Mouse (Mus musculus) myocyte (in vitro differentiated cells): ENCODE results near the gene Ankdd1a. TPM values are rescaled to one million over a fixed set of nuclear protein-coding genes. Genes with fewer than 3 reads are reported as not detected.

Experiments
- H3K27me3 ChIP-seq: one replicate; pipeline ENCODE4 v1.6.1; 2011; ENCODE audit not compliant: control insufficient read depth, insufficient read depth, insufficient read length
- H3K36me3 ChIP-seq: one replicate; pipeline ENCODE4 v1.6.1; 2011; ENCODE audit not compliant: control insufficient read depth, insufficient read depth
- H3K4me2 ChIP-seq: one replicate; pipeline ENCODE4 v1.6.1; 2011; ENCODE audit warnings: low read depth, control low read depth
- H3K4me3 ChIP-seq: one replicate; pipeline ENCODE4 v1.5.1; 2011; ENCODE audit warnings: mild to moderate bottlenecking, control low read depth, moderate library complexity
- H3K79me2 ChIP-seq: one replicate; pipeline ENCODE4 v1.6.1; 2011; ENCODE audit not compliant: control insufficient read depth, insufficient read depth
- H3ac ChIP-seq: one replicate; pipeline ENCODE4 v1.6.1; 2011; ENCODE audit not compliant: control insufficient read depth, insufficient read length
- CEBPB ChIP-seq: IDR thresholded peaks from 2 replicates; pipeline ENCODE4 v1.6.1; 2011; ENCODE audit warnings: mild to moderate bottlenecking, moderate library complexity; ENCODE audit not compliant: poor library complexity, insufficient read depth, severe bottlenecking
- E2F4 ChIP-seq: IDR thresholded peaks from one replicate; pipeline ENCODE4 v1.6.1; 2011; ENCODE audit warnings: mild to moderate bottlenecking, control low read depth, moderate library complexity; ENCODE audit not compliant: insufficient read depth
- MAX ChIP-seq: IDR thresholded peaks from one replicate; pipeline ENCODE4 v1.6.1; 2011; ENCODE audit warnings: low read depth, mild to moderate bottlenecking, control low read depth
- MYOD1 ChIP-seq, 3 experiments: IDR thresholded peaks; one replicate each; pipeline ENCODE4 v1.6.1; 2011; ENCODE audit warnings: control low read depth in 2 of 3, low read depth in 2 of 3, mild to moderate bottlenecking in 2 of 3, moderate library complexity in 1 of 3; ENCODE audit not compliant: insufficient read length in 2 of 3, control insufficient read depth in 1 of 3
- MYOG ChIP-seq, 3 experiments: IDR thresholded peaks; one replicate each; pipeline ENCODE4 v1.6.1; 2011; ENCODE audit warnings: control low read depth in 2 of 3, low read depth in 2 of 3, mild to moderate bottlenecking in 2 of 3; ENCODE audit not compliant: insufficient read length in 2 of 3, control insufficient read depth in 1 of 3, insufficient read depth in 1 of 3
- POLR2A ChIP-seq: IDR thresholded peaks from one replicate; pipeline ENCODE4 v1.6.1; 2011; ENCODE audit warnings: low read depth, mild to moderate bottlenecking, control low read depth, moderate library complexity; ENCODE audit not compliant: insufficient read length
- POLR2AphosphoS2 ChIP-seq: IDR thresholded peaks from one replicate; pipeline ENCODE4 v1.6.1; 2011; ENCODE audit warnings: low read depth, control low read depth; ENCODE audit not compliant: insufficient read length
- REST ChIP-seq: IDR thresholded peaks from one replicate; pipeline ENCODE4 v1.6.1; 2011; ENCODE audit warnings: mild to moderate bottlenecking, control low read depth, moderate library complexity; ENCODE audit not compliant: insufficient read depth, insufficient read length
- SRF ChIP-seq: IDR thresholded peaks from one replicate; pipeline ENCODE4 v1.6.1; 2011; ENCODE audit warnings: low read depth; ENCODE audit not compliant: control insufficient read depth, insufficient read length
- TCF12 ChIP-seq: IDR thresholded peaks from one replicate; pipeline ENCODE4 v1.6.1; 2011; ENCODE audit warnings: mild to moderate bottlenecking, control low read depth; ENCODE audit not compliant: poor library complexity, insufficient read depth, severe bottlenecking
- TCF3 ChIP-seq: IDR thresholded peaks from one replicate; pipeline ENCODE4 v1.6.1; 2011; ENCODE audit warnings: low read depth, control low read depth; ENCODE audit not compliant: insufficient read length
- USF1 ChIP-seq: IDR thresholded peaks from one replicate; pipeline ENCODE4 v1.6.1; 2011; ENCODE audit warnings: low read depth, mild to moderate bottlenecking, control low read depth, moderate library complexity
- polyA plus RNA-seq: library from polyadenylated mRNA; unstranded; fragments of >200 nt; fragmentation: generic; extraction: Trizol; gene quantifications from one replicate; pipeline ENCODE4 v1.2.1, GENCODE M21; 2012; ENCODE audit warnings: missing spikeins

Ankdd1a gene
- polyA plus RNA-seq, 1 experiment: 0.02 TPM

GRCm38 (mm10) chr9:65550079-65550831 lies 30.3 kb upstream of the Ankdd1a start:
- Histone ChIP-seq H3K79me2 (no peaks in the 10 kb centered on the region), H3K4me2 (peak overlapping the region; percentile 61), H3ac (no peak overlapping the region), H3K36me3 (no peaks in the 10 kb centered on the region), H3K27me3 (no peaks in the 10 kb centered on the region), H3K4me3 (no peak overlapping the region)
- TF ChIP-seq TCF3: no peak

GRCm38 (mm10) chr9:65549643-65550042 lies 29.6 kb upstream of the Ankdd1a start:
- no peak for TF ChIP-seq SRF
- TF ChIP-seq REST: no peak
- TF ChIP-seq USF1: no peak
- no peak for TF ChIP-seq MAX
- TF ChIP-seq TCF12: no peak
- TF ChIP-seq E2F4: no peak
- TF ChIP-seq TCF3: no peak
- TF ChIP-seq POLR2AphosphoS2: no peak
- no peak for TF ChIP-seq POLR2A

GRCm38 (mm10) chr9:65549139-65549538 lies 29.1 kb upstream of the Ankdd1a start:
- H3ac ChIP-seq: no peak overlapping the region
- H3K79me2 ChIP-seq: no peaks in the 10 kb centered on the region
- H3K4me3 ChIP-seq: no peak overlapping the region
- no peaks in the 10 kb centered on the region for H3K27me3 ChIP-seq
- H3K36me3 ChIP-seq: no peaks in the 10 kb centered on the region
- no peak for TF ChIP-seq POLR2A
- TF ChIP-seq USF1: no peak
- TF ChIP-seq MYOD1 (IDR thresholded peaks at IDR 0.05; ENCODE audit: control insufficient read depth in 1 of 3, insufficient read length in 2 of 3, low read depth in 2 of 3): no peak
- no peak for TF ChIP-seq E2F4
- no peak for TF ChIP-seq MYOG (IDR thresholded peaks at IDR 0.05; ENCODE audit: control insufficient read depth in 1 of 3, insufficient read depth in 1 of 3, insufficient read length in 2 of 3, low read depth in 2 of 3)
- no peak for TF ChIP-seq TCF3
- H3K4me2 ChIP-seq: peak overlapping the region; percentile 53

More at GRCm38 (mm10) chr9:65549643-65550042, 29.6 kb upstream of the Ankdd1a start:
- H3K4me2 ChIP-seq: peak overlapping the region; percentile 53
- H3K4me3 ChIP-seq: no peak overlapping the region
- no peaks in the 10 kb centered on the region for H3K36me3 ChIP-seq
- H3K79me2 ChIP-seq: no peaks in the 10 kb centered on the region
- no peak overlapping the region for H3ac ChIP-seq
- H3K27me3 ChIP-seq: no peaks in the 10 kb centered on the region

- Histone ChIP-seq H3K79me2 (no peaks in the 10 kb centered on the region), H3K4me2 (no peak overlapping the region), H3K27me3 (no peaks in the 10 kb centered on the region), H3K36me3 (no peaks in the 10 kb centered on the region), H3ac (no peak overlapping the region), H3K4me3 (no peak overlapping the region)
- TF ChIP-seq POLR2AphosphoS2 (no peak), CEBPB (no peak), SRF (no peak), MAX (no peak), MYOG (IDR thresholded peaks at IDR 0.05; ENCODE audit: control insufficient read depth in 1 of 3, insufficient read depth in 1 of 3, insufficient read length in 2 of 3, low read depth in 2 of 3) (no peak)
Observed at GRCm38 (mm10) chr9:65548311-65548710, 28.3 kb upstream of the Ankdd1a start.

DNA sequence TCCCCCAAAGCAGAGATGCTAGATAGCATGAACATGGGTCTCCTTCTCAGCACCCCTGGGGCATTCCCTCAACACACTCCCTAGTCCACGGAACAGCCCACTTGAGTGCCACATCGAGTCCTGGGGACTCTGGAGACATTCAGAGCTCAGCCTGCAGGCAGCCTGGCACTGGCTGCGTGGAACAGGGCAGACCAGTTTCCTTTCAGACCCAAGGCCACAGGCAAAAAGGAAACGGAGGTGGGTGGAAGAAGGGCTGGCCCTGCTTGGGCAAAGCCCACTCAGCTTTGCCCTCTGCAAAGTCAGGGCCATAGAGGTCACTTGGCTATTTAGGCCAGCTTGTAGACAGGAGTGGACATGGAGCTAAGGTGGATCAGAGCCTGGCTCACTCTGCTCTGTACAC lies 27.9 kb upstream of the Ankdd1a start:
- no peak overlapping the region for H3ac ChIP-seq
- no peak overlapping the region for H3K4me2 ChIP-seq
- H3K27me3 ChIP-seq: no peaks in the 10 kb centered on the region
- no peaks in the 10 kb centered on the region for H3K79me2 ChIP-seq
- TF ChIP-seq POLR2AphosphoS2 (no peak), MYOG (IDR thresholded peaks at IDR 0.05; ENCODE audit: control insufficient read depth in 1 of 3, insufficient read depth in 1 of 3, insufficient read length in 2 of 3, low read depth in 2 of 3) (no peak), CEBPB (no peak), MAX (no peak)
- H3K4me3 ChIP-seq: no peak overlapping the region
- H3K36me3 ChIP-seq: no peaks in the 10 kb centered on the region

DNA sequence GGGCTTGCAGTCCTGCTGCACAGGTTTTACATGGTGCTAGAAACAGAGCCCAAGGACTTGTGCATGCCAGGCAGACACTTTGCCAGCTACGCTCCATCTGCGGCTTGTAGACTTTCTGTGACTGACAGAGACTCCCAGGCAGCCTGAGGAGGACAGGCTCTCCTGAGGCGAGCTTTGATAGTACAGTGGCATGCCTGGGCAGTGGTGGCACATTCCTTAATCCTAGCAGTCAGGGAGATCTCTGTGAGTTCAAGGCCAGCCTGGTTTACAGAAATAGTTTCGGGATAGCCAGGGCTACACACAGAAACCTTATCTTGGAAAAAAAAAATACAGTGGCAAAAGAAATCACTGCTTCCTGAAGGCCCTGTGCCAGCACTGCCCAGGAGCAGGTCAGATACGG lies 27.1 kb upstream of the Ankdd1a start:
- H3K79me2 ChIP-seq: no peaks in the 10 kb centered on the region
- no peaks in the 10 kb centered on the region for H3K36me3 ChIP-seq
- TF ChIP-seq USF1 (no peak), TCF3 (no peak), SRF (no peak), E2F4 (no peak), POLR2A (no peak), TCF12 (no peak), POLR2AphosphoS2 (no peak), MYOD1 (IDR thresholded peaks at IDR 0.05; ENCODE audit: control insufficient read depth in 1 of 3, insufficient read length in 2 of 3, low read depth in 2 of 3) (no peak), REST (no peak), CEBPB (no peak)
- H3ac ChIP-seq: no peak overlapping the region
- H3K27me3 ChIP-seq: no peaks in the 10 kb centered on the region
- H3K4me2 ChIP-seq: no peak overlapping the region
- no peak overlapping the region for H3K4me3 ChIP-seq
